Mouse (Mus musculus) embryonic facial prominence, embryonic 13.5 days (tissue): ENCODE measurements at regions not wholly inside any gene's neighbourhood (a gene's known extent, or its start where the extent isn't known, plus 50 kb on each side); places are given as distances from the start of the nearest gene placed in this dataset.
A peak's percentile ranks its signal among the peaks of the same experiment; 100 is the strongest.

Source experiments
- ATAC-seq: fragments of 200-750 bp; cut with Nextera tagmentation; 2 replicates; pipeline ENCODE4 v1.8.0; 2017; ENCODE audit warnings: low read depth; ENCODE audit not compliant: insufficient number of reproducible peaks, insufficient read depth, low FRiP score, low TSS enrichment
- H3K27ac ChIP-seq: fragments of 300-500 bp; sonication (generic); 2 replicates; pipeline ENCODE4 v1.5.1; 2015; ENCODE audit warnings: moderate library complexity, mild to moderate bottlenecking, inconsistent platforms
- H3K27me3 ChIP-seq: fragments of 300-500 bp; sonication (generic); 2 replicates; pipeline ENCODE4 v1.6.1; 2015; ENCODE audit warnings: mild to moderate bottlenecking, inconsistent platforms
- H3K36me3 ChIP-seq: fragments of 300-500 bp; sonication (generic); 2 replicates; pipeline ENCODE4 v1.6.1; 2015; ENCODE audit warnings: mild to moderate bottlenecking, inconsistent platforms
- H3K4me1 ChIP-seq: fragments of 300-500 bp; sonication (generic); 2 replicates; pipeline ENCODE4 v1.6.1; 2015; ENCODE audit warnings: inconsistent platforms
- H3K4me2 ChIP-seq: fragments of 300-500 bp; sonication (generic); 2 replicates; pipeline ENCODE4 v1.6.1; 2015; ENCODE audit warnings: moderate library complexity, mild to moderate bottlenecking, inconsistent platforms
- H3K4me3 ChIP-seq: fragments of 300-500 bp; sonication (generic); 2 replicates; pipeline ENCODE4 v1.5.1; 2015; ENCODE audit warnings: mild to moderate bottlenecking, inconsistent platforms
- H3K9ac ChIP-seq: fragments of 300-500 bp; sonication (generic); 2 replicates; pipeline ENCODE4 v1.6.1; 2015; ENCODE audit warnings: mild to moderate bottlenecking, inconsistent platforms
- H3K9me3 ChIP-seq: fragments of 300-500 bp; sonication (generic); 2 replicates; pipeline ENCODE4 v1.6.1; 2016; ENCODE audit warnings: inconsistent platforms
- WGBS: fragments of 180-500 bp; shearing (Covaris S2); methylation state at CpG from one replicate; pipeline ENCODE4 v1.1.7; 2015; ENCODE audit warnings: mixed read lengths; 5-methylcytosine and 5-hydroxymethylcytosine counted together

- no peaks in the 10 kb centered on the region for H3K9me3 ChIP-seq
- H3K27ac ChIP-seq = no peak overlapping the region
- no peaks in the 10 kb centered on the region for H3K36me3 ChIP-seq
- no peaks in the 10 kb centered on the region for H3K4me1 ChIP-seq
- no peak overlapping the region for H3K9ac ChIP-seq
- H3K4me2 ChIP-seq = no peak overlapping the region
- no peak overlapping the region for H3K4me3 ChIP-seq
- ATAC-seq = no peak
- 52% methylated on average over 4 of the region's 4 CpGs for WGBS
- no peaks in the 10 kb centered on the region for H3K27me3 ChIP-seq
Measured at GRCm38 (mm10) chr7:64057873-64058272, 95.8 kb upstream of the Trpm1 start.

GRCm38 (mm10) chr7:64056498-64056897, 97.1 kb upstream of the Trpm1 start:
- H3K9me3 ChIP-seq = no peaks in the 10 kb centered on the region
- no peaks in the 10 kb centered on the region for H3K36me3 ChIP-seq
- H3K4me3 ChIP-seq = no peak overlapping the region
- H3K27ac ChIP-seq = no peak overlapping the region
- 81% methylated on average over 3 of the region's 3 CpGs for WGBS
- H3K9ac ChIP-seq = no peak overlapping the region
- no peaks in the 10 kb centered on the region for H3K4me1 ChIP-seq
- H3K4me2 ChIP-seq = no peak overlapping the region
- no peaks in the 10 kb centered on the region for H3K27me3 ChIP-seq
- ATAC-seq = no peak

- H3K9me3 ChIP-seq = no peaks in the 10 kb centered on the region
- H3K9ac ChIP-seq = no peak overlapping the region
- no peaks in the 10 kb centered on the region for H3K36me3 ChIP-seq
- no peak for ATAC-seq
- H3K4me3 ChIP-seq = no peak overlapping the region
- no peak overlapping the region for H3K27ac ChIP-seq
- no peaks in the 10 kb centered on the region for H3K27me3 ChIP-seq
- peaks cover 6% of the 10 kb centered on the region; the same call in 1 of the 2 replicates for H3K4me1 ChIP-seq
- 79% methylated on average over 4 of the region's 4 CpGs for WGBS
- H3K4me2 ChIP-seq = no peak overlapping the region
Measured at GRCm38 (mm10) chr7:64054996-64055395, 98.6 kb upstream of the Trpm1 start.

GRCm38 (mm10) chr7:64053766-64054165, 99.9 kb upstream of the Trpm1 start:
- Histone ChIP-seq H3K9ac (no peak overlapping the region), H3K4me1 (peaks cover 18% of the 10 kb centered on the region), H3K27me3 (no peaks in the 10 kb centered on the region), H3K9me3 (no peaks in the 10 kb centered on the region), H3K36me3 (no peaks in the 10 kb centered on the region), H3K4me3 (no peak overlapping the region), H3K27ac (no peak overlapping the region), H3K4me2 (no peak overlapping the region)
- no peak for ATAC-seq
- WGBS = 47% methylated on average over 12 of the region's 12 CpGs

GRCm38 (mm10) chr7:64052400-64052799, 101.2 kb upstream of the Trpm1 start:
- Histone ChIP-seq H3K27ac (no peak overlapping the region), H3K4me2 (no peak overlapping the region), H3K4me1 (peaks cover 27% of the 10 kb centered on the region), H3K9ac (no peak overlapping the region), H3K36me3 (no peaks in the 10 kb centered on the region), H3K27me3 (no peaks in the 10 kb centered on the region), H3K9me3 (no peaks in the 10 kb centered on the region), H3K4me3 (no peak overlapping the region)
- 85% methylated on average over 9 of the region's 9 CpGs for WGBS
- no peak for ATAC-seq

GRCm38 (mm10) chr7:64050826-64051401, 102.7 kb upstream of the Trpm1 start:
- 79% methylated on average over 3 of the region's 3 CpGs for WGBS
- H3K27ac ChIP-seq = no peak overlapping the region
- H3K9me3 ChIP-seq = no peaks in the 10 kb centered on the region
- H3K27me3 ChIP-seq = no peaks in the 10 kb centered on the region
- ATAC-seq = no peak
- no peaks in the 10 kb centered on the region for H3K36me3 ChIP-seq
- H3K4me2 ChIP-seq = no peak overlapping the region
- peaks cover 27% of the 10 kb centered on the region for H3K4me1 ChIP-seq
- H3K4me3 ChIP-seq = no peak overlapping the region
- H3K9ac ChIP-seq = no peak overlapping the region

GRCm38 (mm10) chr7:64050246-64050645, 103.4 kb upstream of the Trpm1 start:
- Histone ChIP-seq H3K27me3 (no peaks in the 10 kb centered on the region), H3K4me2 (no peak overlapping the region), H3K4me1 (peaks cover 27% of the 10 kb centered on the region), H3K36me3 (no peaks in the 10 kb centered on the region), H3K9ac (no peak overlapping the region), H3K4me3 (no peak overlapping the region), H3K27ac (no peak overlapping the region), H3K9me3 (no peaks in the 10 kb centered on the region)
- WGBS = 69% methylated on average over 5 of the region's 5 CpGs
- no peak for ATAC-seq

- Histone ChIP-seq H3K27me3 (no peaks in the 10 kb centered on the region), H3K9me3 (no peaks in the 10 kb centered on the region), H3K27ac (0 out of 2 replicates have a peak overlapping the region, but pooled peaks have one; percentile 11), H3K4me1 (peaks cover 27% of the 10 kb centered on the region), H3K9ac (peak overlapping the region; percentile 77; the same call in 1 of the 2 replicates), H3K4me3 (peak overlapping the region; percentile 52), H3K4me2 (peak overlapping the region; percentile 78), H3K36me3 (no peaks in the 10 kb centered on the region)
- 72% methylated on average over 11 of the region's 11 CpGs for WGBS
- ATAC-seq = no peak
Measured at GRCm38 (mm10) chr7:64049183-64049965, 104.3 kb upstream of the Trpm1 start.

GRCm38 (mm10) chr7:64048452-64049182, 105.0 kb upstream of the Trpm1 start:
- 4% methylated on average over 21 of the region's 21 CpGs for WGBS
- H3K27ac ChIP-seq = peak overlapping the region; percentile 64
- ATAC-seq = peak; percentile 80
- peak overlapping the region; percentile 78 for H3K4me2 ChIP-seq
- no peaks in the 10 kb centered on the region for H3K9me3 ChIP-seq
- peaks cover 28% of the 10 kb centered on the region for H3K4me1 ChIP-seq
- H3K9ac ChIP-seq = peak overlapping the region; percentile 77
- no peaks in the 10 kb centered on the region for H3K36me3 ChIP-seq
- peak overlapping the region; percentile 52 for H3K4me3 ChIP-seq
- no peaks in the 10 kb centered on the region for H3K27me3 ChIP-seq

GRCm38 (mm10) chr7:64047831-64048230, 105.8 kb upstream of the Trpm1 start:
- H3K27me3 ChIP-seq = no peaks in the 10 kb centered on the region
- peaks cover 35% of the 10 kb centered on the region for H3K4me1 ChIP-seq
- peak overlapping the region; percentile 78; the same call in 1 of the 2 replicates for H3K4me2 ChIP-seq
- peak overlapping the region; percentile 77; the same call in 1 of the 2 replicates for H3K9ac ChIP-seq
- H3K36me3 ChIP-seq = no peaks in the 10 kb centered on the region
- no peaks in the 10 kb centered on the region for H3K9me3 ChIP-seq
- H3K27ac ChIP-seq = no peak overlapping the region
- 0 out of 2 replicates have a peak overlapping the region, but pooled peaks have one; percentile 52 for H3K4me3 ChIP-seq
- 88% methylated on average over 4 of the region's 4 CpGs for WGBS
- ATAC-seq = no peak

GRCm38 (mm10) chr7:64045292-64045691, 106.6 kb upstream of the Klf13 start:
- no peak for ATAC-seq
- H3K9ac ChIP-seq = no peak overlapping the region
- no peaks in the 10 kb centered on the region for H3K27me3 ChIP-seq
- H3K36me3 ChIP-seq = no peaks in the 10 kb centered on the region
- no peak overlapping the region for H3K4me3 ChIP-seq
- no peak overlapping the region for H3K4me2 ChIP-seq
- 85% methylated on average over 3 of the region's 3 CpGs for WGBS
- peaks cover 32% of the 10 kb centered on the region for H3K4me1 ChIP-seq
- no peaks in the 10 kb centered on the region for H3K9me3 ChIP-seq
- H3K27ac ChIP-seq = no peak overlapping the region
